Mouse (Mus musculus) kidney, postnatal 14 days (tissue): ENCODE measurements around the gene Aqp12.
"Not testable (repeated sequence)": the region's sequence is repeated elsewhere in the genome, so short reads cannot be mapped to it uniquely, and the experiment has no call there.

Experiments
- DNase-seq: peaks from one replicate; pipeline ENCODE4 v3.0.0; 2022; ENCODE audit warnings: mixed read lengths

Gene Aqp12

GRCm38 (mm10) chr1:93006061-93006460, at the start of gene Aqp12:
Gene Aqp12 (plus strand): TSS chr1:93006334.
- no peak for DNase-seq

GRCm38 (mm10) chr1:92956571-92957335, 49.4 kb upstream of the Aqp12 start:
- peak; percentile 81 for DNase-seq

GRCm38 (mm10) chr1:92958999-92959398, 47.1 kb upstream of the Aqp12 start:
- no peak for DNase-seq

GRCm38 (mm10) chr1:92970791-92971190, 35.3 kb upstream of the Aqp12 start:
- not testable (repeated sequence) for DNase-seq

- DNase-seq = no peak
Measured at GRCm38 (mm10) chr1:92971879-92972795, 34.0 kb upstream of the Aqp12 start.

- DNase-seq = peak; percentile 49
Measured at GRCm38 (mm10) chr1:92972854-92973253, 33.3 kb upstream of the Aqp12 start.

- DNase-seq = no peak
Measured at GRCm38 (mm10) chr1:92976141-92976566, 30.0 kb upstream of the Aqp12 start.

- DNase-seq = no peak
Measured at GRCm38 (mm10) chr1:92978645-92979044, 27.5 kb upstream of the Aqp12 start.

- no peak for DNase-seq
Measured at GRCm38 (mm10) chr1:92979073-92979602, 27.0 kb upstream of the Aqp12 start.

GRCm38 (mm10) chr1:92981056-92981845, 24.9 kb upstream of the Aqp12 start:
- DNase-seq = peak; percentile 80

GRCm38 (mm10) chr1:92982931-92983605, 23.1 kb upstream of the Aqp12 start:
- DNase-seq = no peak

- no peak for DNase-seq
Measured at GRCm38 (mm10) chr1:92984999-92985398, 21.1 kb upstream of the Aqp12 start.

GRCm38 (mm10) chr1:92988894-92989293, 17.2 kb upstream of the Aqp12 start:
- no peak for DNase-seq

- no peak for DNase-seq
Measured at GRCm38 (mm10) chr1:92989891-92990290, 16.2 kb upstream of the Aqp12 start.

GRCm38 (mm10) chr1:92992214-92992855, 13.8 kb upstream of the Aqp12 start:
- DNase-seq = no peak

GRCm38 (mm10) chr1:92992880-92993279, 13.3 kb upstream of the Aqp12 start:
- no peak for DNase-seq

- peak; percentile 53 for DNase-seq
Measured at GRCm38 (mm10) chr1:93009196-93009595, 3.1 kb downstream of the Aqp12 start.

GRCm38 (mm10) chr1:93010731-93011130, 4.6 kb downstream of the Aqp12 start:
- DNase-seq = peak; percentile 12

- DNase-seq = peak; percentile 7
Measured at GRCm38 (mm10) chr1:93012103-93012585, 6.0 kb downstream of the Aqp12 start.

GRCm38 (mm10) chr1:93013367-93013766, 7.2 kb downstream of the Aqp12 start:
- no peak for DNase-seq

GRCm38 (mm10) chr1:93014460-93014859, 8.3 kb downstream of the Aqp12 start:
- DNase-seq = peak; percentile 74
